Mouse (Mus musculus) kidney, adult 11 months (tissue): ENCODE results near the gene Capn1.

Source experiments
- DNase-seq: peaks from one replicate; pipeline ENCODE4 v3.0.0; 2022

Gene Capn1

DNA sequence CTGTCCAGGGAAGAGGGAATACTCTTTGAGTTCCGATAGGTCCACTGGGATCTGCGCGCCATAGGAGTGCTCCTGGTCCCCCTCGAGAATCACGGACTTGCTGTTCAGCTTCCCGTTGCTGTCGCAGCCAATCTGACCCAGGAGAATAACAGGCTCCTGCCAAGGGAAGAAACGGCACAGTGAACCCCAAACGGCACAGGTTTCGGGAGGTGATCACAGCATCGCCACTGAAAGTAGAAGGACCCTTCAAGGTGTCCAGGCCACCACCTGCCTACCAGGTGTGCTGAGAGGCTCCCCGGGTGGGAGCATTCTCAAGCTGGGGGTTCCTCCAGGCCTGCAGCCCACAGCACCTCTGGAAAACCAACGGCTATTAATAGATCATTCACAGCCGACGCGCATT, 64.1 kb downstream of the Capn1 start:
- DNase-seq: no peak

- DNase-seq: no peak
Measured at GRCm38 (mm10) chr19:5950218-5950617, 65.5 kb downstream of the Capn1 start.

- no peak for DNase-seq
Measured at GRCm38 (mm10) chr19:5945891-5946290, 69.8 kb downstream of the Capn1 start.

DNA sequence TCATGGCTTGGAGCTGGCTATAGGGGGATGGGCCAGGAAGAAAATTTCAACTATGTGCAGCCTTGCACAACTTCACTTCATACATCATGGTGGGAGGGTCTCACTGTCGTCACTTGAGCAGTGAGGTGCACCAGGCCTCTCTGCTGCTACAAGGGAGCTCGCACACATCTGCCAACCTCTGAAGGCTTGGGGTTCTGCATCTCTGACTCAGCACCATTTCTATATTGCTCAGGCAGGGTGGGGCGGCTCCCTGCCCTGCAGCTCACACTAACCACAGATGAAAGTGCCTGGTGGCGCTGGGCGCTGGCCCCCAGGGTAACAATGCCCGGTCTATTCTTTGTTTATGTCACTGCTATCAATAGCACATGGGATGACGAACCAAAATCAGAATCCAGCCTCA, 70.7 kb downstream of the Capn1 start:
- DNase-seq: no peak

DNA sequence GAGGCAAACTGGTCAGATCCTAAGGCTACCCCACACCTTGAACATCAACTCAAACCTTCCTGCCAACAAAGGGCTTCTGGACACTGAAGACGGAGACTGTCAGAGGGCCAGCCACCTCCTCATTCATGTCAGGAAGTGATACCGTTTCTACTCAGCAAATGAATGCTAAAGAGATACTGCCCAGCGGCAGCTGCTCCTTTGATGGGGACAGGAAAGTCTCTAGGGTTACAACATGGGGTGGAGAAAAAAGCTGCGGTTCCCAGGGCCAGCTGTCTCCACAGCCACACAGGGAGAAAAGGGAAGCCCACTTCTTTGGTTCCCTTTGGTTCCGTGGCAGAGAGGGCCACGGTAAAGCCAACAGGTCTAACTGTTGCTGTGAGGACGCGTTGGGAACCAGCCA, 71.6 kb downstream of the Capn1 start:
- DNase-seq: no peak

DNA sequence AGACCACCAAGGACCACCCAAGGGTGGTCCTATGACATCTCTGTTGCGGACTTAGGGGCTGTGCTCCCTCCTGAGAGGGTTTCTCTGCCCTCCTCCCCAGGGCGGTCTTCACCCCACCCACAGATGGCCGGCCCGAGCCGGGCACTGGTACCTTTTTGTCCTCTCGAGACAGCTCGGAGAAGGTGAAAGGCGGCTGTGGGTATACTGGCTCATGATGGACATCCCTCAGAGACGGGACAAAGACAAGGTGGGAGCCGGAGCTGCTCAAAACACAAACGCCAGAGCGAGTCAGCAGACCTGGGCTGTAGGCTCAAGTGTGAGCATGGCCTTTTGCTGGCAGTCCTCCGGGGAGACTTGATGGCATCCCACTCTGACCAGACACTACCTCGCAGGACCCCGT, 72.3 kb downstream of the Capn1 start:
- DNase-seq: no peak

- no peak for DNase-seq
Measured at GRCm38 (mm10) chr19:5942581-5942980, 73.1 kb downstream of the Capn1 start.

DNA sequence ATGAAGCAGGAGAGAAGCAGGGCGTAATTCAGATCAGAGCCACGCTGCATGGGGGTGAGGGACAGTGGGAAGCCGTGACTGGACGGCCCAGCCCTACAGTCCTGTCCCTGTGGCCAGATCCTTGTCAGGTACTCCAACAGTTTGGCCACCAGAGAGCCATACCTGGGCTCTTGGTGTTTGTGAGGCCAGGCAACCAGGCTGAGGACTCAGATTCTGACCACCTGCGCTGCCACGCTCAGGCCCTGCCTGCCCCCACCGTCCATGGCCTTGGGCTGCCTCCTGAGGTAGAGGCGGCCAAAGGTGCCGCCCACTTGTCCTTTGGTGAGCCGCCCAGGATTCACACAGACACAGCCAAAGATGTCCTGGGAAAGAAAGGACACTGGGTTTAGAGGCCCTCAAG, 75.0 kb downstream of the Capn1 start:
- no peak for DNase-seq

- DNase-seq: peak; percentile 91
Measured at GRCm38 (mm10) chr19:5940173-5940572, 75.5 kb downstream of the Capn1 start.

DNA sequence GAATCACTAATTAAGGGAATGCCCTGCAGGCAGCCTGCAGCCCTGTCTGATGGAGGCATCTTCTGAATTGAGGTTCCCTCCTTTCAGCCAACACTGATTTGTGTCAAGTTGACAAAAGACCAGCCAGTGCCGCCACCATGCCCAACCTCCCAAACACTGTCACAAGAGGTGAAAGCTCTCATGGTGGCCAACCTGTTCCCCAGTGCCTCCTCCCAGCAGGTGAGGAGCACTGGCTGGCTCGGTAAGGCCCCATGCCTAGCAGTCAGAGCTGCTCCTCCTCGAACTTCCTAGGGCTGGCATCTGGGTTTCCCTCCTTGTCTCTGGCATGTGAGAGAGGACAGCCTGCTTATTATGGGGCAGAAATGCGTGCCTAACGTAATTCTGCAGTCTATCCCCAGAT, 76.0 kb downstream of the Capn1 start:
- no peak for DNase-seq
